Mouse (Mus musculus) spleen, adult 18-20 months (tissue): ENCODE measurements around the gene Traf4.

Experiments
- DNase-seq, 2 experiments: peaks; one replicate each; pipeline ENCODE4 v3.0.0; 2022; ENCODE audit warnings: mixed read lengths in 2 of 2

The Traf4 gene

GRCm38 (mm10) chr11:78165761-78166109 lies 346 bp upstream of the Traf4 start:
- no peak for DNase-seq

- no peak for DNase-seq
Observed at GRCm38 (mm10) chr11:78164604-78164923, 825 bp downstream of the Traf4 start.

GRCm38 (mm10) chr11:78163681-78164603 lies 1.4 kb downstream of the Traf4 start:
- DNase-seq = peak; percentile 43 to 58

- DNase-seq = no peak
Observed at GRCm38 (mm10) chr11:78163045-78163444, 2.3 kb downstream of the Traf4 start.

GRCm38 (mm10) chr11:78162504-78162903 lies 2.9 kb downstream of the Traf4 start:
- no peak for DNase-seq

GRCm38 (mm10) chr11:78161968-78162367 lies 3.4 kb downstream of the Traf4 start:
- DNase-seq = no peak

GRCm38 (mm10) chr11:78161169-78161568 lies 4.2 kb downstream of the Traf4 start:
- no peak for DNase-seq

GRCm38 (mm10) chr11:78160675-78161074 lies 4.7 kb downstream of the Traf4 start:
- DNase-seq = no peak

GRCm38 (mm10) chr11:78160171-78160570 lies 5.2 kb downstream of the Traf4 start:
- no peak for DNase-seq

GRCm38 (mm10) chr11:78159557-78159956 lies 5.8 kb downstream of the Traf4 start:
- DNase-seq = no peak

- peak; percentile 57 to 69 for DNase-seq
Observed at GRCm38 (mm10) chr11:78159096-78159495, 6.3 kb downstream of the Traf4 start.

- DNase-seq = no peak
Observed at GRCm38 (mm10) chr11:78156156-78156699, 9.2 kb downstream of the Traf4 start.

GRCm38 (mm10) chr11:78155674-78156073 lies 9.7 kb downstream of the Traf4 start:
- no peak for DNase-seq

- DNase-seq = no peak
Observed at GRCm38 (mm10) chr11:78153778-78154177, 11.6 kb downstream of the Traf4 start.

- no peak for DNase-seq
Observed at GRCm38 (mm10) chr11:78152299-78153231, 12.8 kb downstream of the Traf4 start.

- DNase-seq = no peak
Observed at GRCm38 (mm10) chr11:78151161-78151560, 14.2 kb downstream of the Traf4 start.

GRCm38 (mm10) chr11:78146707-78147543 lies 18.5 kb downstream of the Traf4 start:
- no peak for DNase-seq

- DNase-seq = no peak
Observed at GRCm38 (mm10) chr11:78146168-78146567, 19.2 kb downstream of the Traf4 start.

- DNase-seq = no peak
Observed at GRCm38 (mm10) chr11:78143520-78143919, 21.9 kb downstream of the Traf4 start.

GRCm38 (mm10) chr11:78140665-78141064 lies 24.7 kb downstream of the Traf4 start:
- no peak for DNase-seq

GRCm38 (mm10) chr11:78138023-78138422 lies 27.4 kb downstream of the Traf4 start:
- DNase-seq = no peak

- DNase-seq = no peak
Observed at GRCm38 (mm10) chr11:78137584-78137983, 27.8 kb downstream of the Traf4 start.
